ENCODE assay signal across 32 mouse cellular contexts in the genomic region with DNA sequence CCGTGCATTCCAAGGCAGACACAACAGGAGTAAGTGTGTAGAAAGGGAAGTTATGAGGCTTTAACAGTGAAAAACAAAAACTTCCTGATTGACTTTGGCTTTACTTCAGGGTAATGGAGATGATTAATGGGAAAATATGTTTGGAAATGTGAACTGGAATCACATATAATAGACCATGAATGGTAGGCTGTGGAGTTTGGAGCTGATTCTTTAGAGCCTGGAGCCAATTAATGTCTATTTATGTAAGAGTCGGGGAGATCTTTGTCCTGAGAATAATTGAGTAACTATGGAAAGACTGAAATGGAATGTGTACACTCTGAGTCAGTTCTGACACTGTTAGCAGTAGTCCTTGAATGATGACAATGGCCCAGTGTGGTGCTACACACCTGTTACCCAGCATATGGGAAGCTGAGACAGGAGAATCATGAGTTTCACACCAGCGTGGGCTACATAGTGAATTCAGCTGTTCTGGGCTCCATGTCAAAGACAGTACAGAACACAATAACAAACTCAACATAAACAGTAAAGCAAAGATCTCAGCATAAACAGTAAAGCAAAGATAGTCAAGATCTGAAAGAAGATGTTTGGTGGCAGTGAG. TPM values are rescaled to one million over a fixed set of nuclear protein-coding genes. Genes with fewer than 3 reads are reported as not detected.
A peak's percentile ranks its signal among the peaks of the same experiment; 100 is the strongest.
DNase-seq lines count a peak whose midpoint lies in the region; ATAC-seq and TF ChIP-seq lines count a peak whose summit lies in the region.
"Had no signal": no experiment of that assay in that cellular context is flagged by ENCODE, and none has a peak within 500 bp of the region (broad histone marks: within the 10 kb centered on the region; RNA-seq: fewer than 3 reads in every experiment).

No protein-coding gene starts in this region.

- no peak for TF ChIP-seq EP300 in lung, postnatal 0 days (IDR thresholded peaks at IDR 0.05)

- H3K4me2 ChIP-seq in lung, postnatal 0 days (replicated peaks; ENCODE audit: low read depth, low read length), result no peak overlapping the region
- no peak overlapping the region for H3K4me2 ChIP-seq in hindbrain, embryonic 14.5 days (replicated peaks)
- H3K4me2 ChIP-seq: embryonic facial prominence, embryonic 12.5 days; forebrain, embryonic 13.5 days; heart, embryonic 12.5 days; heart, embryonic 15.5 days; hindbrain, embryonic 13.5 days had no signal

- WGBS in heart, embryonic 10.5 days, result 92% methylated on average over 3 of the region's 3 CpGs
- WGBS in lung, postnatal 0 days, result 57% methylated on average over 3 of the region's 3 CpGs
- WGBS in hindbrain, embryonic 14.5 days, result 75% methylated on average over 3 of the region's 3 CpGs

- no peak for ATAC-seq in lung, postnatal 0 days
- no peak for ATAC-seq in hindbrain, embryonic 14.5 days (ENCODE audit: low FRiP score)
- ATAC-seq: CD4-positive, CD25-positive, alpha-beta regulatory T cell, adult 4 months; forebrain, embryonic 13.5 days; forebrain, embryonic 16.5 days; hindbrain, postnatal 0 days; inflammation-experienced regulatory T-cells, adult 6 months; intestine, embryonic 16.5 days; Patski had no signal

- H3K9ac ChIP-seq in lung, postnatal 0 days (replicated peaks; ENCODE audit: low read depth), result no peak overlapping the region
- no peak overlapping the region for H3K9ac ChIP-seq in hindbrain, embryonic 14.5 days
- H3K9ac ChIP-seq: embryonic facial prominence, embryonic 12.5 days; forebrain, embryonic 13.5 days; heart, embryonic 12.5 days; heart, embryonic 15.5 days; hindbrain, embryonic 13.5 days had no signal

- no peak overlapping the region for H3K27ac ChIP-seq in heart, embryonic 10.5 days
- no peak overlapping the region for H3K27ac ChIP-seq in lung, postnatal 0 days (ENCODE audit: low read length)
- no peak overlapping the region for H3K27ac ChIP-seq in hindbrain, embryonic 14.5 days
- H3K27ac ChIP-seq: embryonic facial prominence, embryonic 12.5 days; forebrain, embryonic 10.5 days; forebrain, embryonic 13.5 days; heart, embryonic 15.5 days; hindbrain, embryonic 10.5 days; hindbrain, embryonic 13.5 days; hindbrain, postnatal 0 days had no signal

- H3K9me3 ChIP-seq in heart, embryonic 10.5 days, result 0 out of 2 replicates have a peak, but pooled peaks cover 4% of the 10 kb centered on the region
- no peaks in the 10 kb centered on the region for H3K9me3 ChIP-seq in lung, postnatal 0 days (ENCODE audit: low read length)
- 0 out of 2 replicates have a peak, but pooled peaks cover 13% of the 10 kb centered on the region for H3K9me3 ChIP-seq in hindbrain, embryonic 14.5 days (ENCODE audit: control insufficient read depth, low read length)
- H3K9me3 ChIP-seq: heart, embryonic 12.5 days had no signal

- DNase-seq in heart, adult 11 months, result peak; percentile 10
- no peak for DNase-seq in heart, embryonic 10.5 days (ENCODE audit: low spot score)
- DNase-seq in lung, postnatal 0 days (ENCODE audit: low spot score), result peak; percentile 12
- no peak for DNase-seq in lung, postnatal 10 days
- DNase-seq in adipocyte (ENCODE audit: low spot score), result peak; percentile 24
- DNase-seq in spleen, postnatal 4 days (ENCODE audit: low spot score in 2 of 2), result no peak
- DNase-seq in hindbrain, embryonic 14.5 days (ENCODE audit: low spot score), result no peak
- DNase-seq: adrenal gland, adult 2 months; adrenal gland, postnatal 25 days; B cell, adult 2 months; cerebellum, adult 11-12 months; cerebellum, adult 8-10 months; cerebellum, postnatal 10 days; cerebellum, postnatal 36 days; embryo, embryonic 11 days; gastrocnemius, postnatal 10 days; gastrocnemius, postnatal 36 days; heart, postnatal 10 days; heart, postnatal 36 days had no signal

- no peak overlapping the region for H3K4me3 ChIP-seq in heart, embryonic 10.5 days
- no peak overlapping the region for H3K4me3 ChIP-seq in lung, postnatal 0 days (ENCODE audit: low read depth, low read length)
- H3K4me3 ChIP-seq in hindbrain, embryonic 14.5 days (replicated peaks; ENCODE audit: low read length), result no peak overlapping the region
- H3K4me3 ChIP-seq: embryonic facial prominence, embryonic 12.5 days; forebrain, embryonic 10.5 days; forebrain, embryonic 13.5 days; heart, embryonic 12.5 days; heart, embryonic 15.5 days; hindbrain, embryonic 10.5 days; hindbrain, embryonic 13.5 days had no signal

- no peaks in the 10 kb centered on the region for H3K27me3 ChIP-seq in heart, embryonic 10.5 days (ENCODE audit: insufficient read depth, poor library complexity, severe bottlenecking)
- H3K27me3 ChIP-seq in lung, postnatal 0 days (replicated peaks; ENCODE audit: insufficient read depth, low read length), result no peaks in the 10 kb centered on the region
- no peaks in the 10 kb centered on the region for H3K27me3 ChIP-seq in hindbrain, embryonic 14.5 days (ENCODE audit: control insufficient read depth, insufficient read depth, low read length)
- H3K27me3 ChIP-seq: embryonic facial prominence, embryonic 12.5 days; forebrain, embryonic 13.5 days; heart, embryonic 12.5 days; heart, embryonic 15.5 days; hindbrain, embryonic 13.5 days; Patski had no signal

- no peaks in the 10 kb centered on the region for H3K4me1 ChIP-seq in heart, embryonic 10.5 days
- H3K4me1 ChIP-seq in lung, postnatal 0 days (ENCODE audit: insufficient read depth, low read depth, low read length), result no peaks in the 10 kb centered on the region
- H3K4me1 ChIP-seq in hindbrain, embryonic 14.5 days (replicated peaks; ENCODE audit: control insufficient read depth, insufficient read depth, low read length), result no peaks in the 10 kb centered on the region
- H3K4me1 ChIP-seq: forebrain, embryonic 10.5 days; forebrain, embryonic 13.5 days; heart, embryonic 12.5 days; heart, embryonic 15.5 days; hindbrain, embryonic 10.5 days; hindbrain, embryonic 13.5 days had no signal

- peaks cover 1% of the 10 kb centered on the region; the same call in 1 of the 2 replicates for H3K36me3 ChIP-seq in heart, embryonic 10.5 days
- no peaks in the 10 kb centered on the region for H3K36me3 ChIP-seq in lung, postnatal 0 days (ENCODE audit: insufficient read depth, low read length)
- H3K36me3 ChIP-seq in hindbrain, embryonic 14.5 days (replicated peaks; ENCODE audit: control insufficient read depth, insufficient read depth), result no peaks in the 10 kb centered on the region
- H3K36me3 ChIP-seq: embryonic facial prominence, embryonic 12.5 days; forebrain, embryonic 10.5 days; heart, embryonic 12.5 days; heart, embryonic 15.5 days; hindbrain, embryonic 10.5 days; hindbrain, embryonic 13.5 days had no signal

- TF ChIP-seq CTCF in lung, postnatal 0 days (IDR thresholded peaks at IDR 0.05), result no peak

RNA-seq across cellular contexts. Expression of gene Trmt5, which starts 21.0 kb away (rescaled TPM):
- 18.5 and 21.1 TPM in 2 replicates for polyA plus RNA-seq in heart, embryonic 10.5 days (2016; fragmentation: Nextera tagmentation; extraction: Ambion mirVana)
- 7.7 and 9.0 TPM in 2 replicates for polyA plus RNA-seq in lung, postnatal 0 days (2015; fragmentation: Nextera tagmentation; extraction: Ambion mirVana)
- 16.9 and 18.4 TPM in 2 replicates for polyA plus RNA-seq in hindbrain, embryonic 14.5 days (2014; fragmentation: Nextera tagmentation; extraction: Ambion mirVana)

RNA-seq across cellular contexts. Expression of gene Slc38a6, which starts 21.1 kb away (rescaled TPM):
- polyA plus RNA-seq in heart, embryonic 10.5 days (2016; fragmentation: Nextera tagmentation; extraction: Ambion mirVana), result 7.0 and 7.3 TPM in 2 replicates
- polyA plus RNA-seq in lung, postnatal 0 days (2015; fragmentation: Nextera tagmentation; extraction: Ambion mirVana), result 4.2 and 8.2 TPM in 2 replicates
- polyA plus RNA-seq in hindbrain, embryonic 14.5 days (2014; fragmentation: Nextera tagmentation; extraction: Ambion mirVana), result 11.9 and 16.1 TPM in 2 replicates

Comparison
In these comparisons a context has a peak if more than half of its experiments do, and no peak if none do; other contexts are left out.
1. DNase-seq: peak in heart, adult 11 months (single experiment), lung, postnatal 0 days (single experiment) and adipocyte (single experiment); none in heart, embryonic 10.5 days (single experiment), lung, postnatal 10 days (single experiment), spleen, postnatal 4 days (0 of 2) and hindbrain, embryonic 14.5 days (single experiment).